In the genomic region with DNA sequence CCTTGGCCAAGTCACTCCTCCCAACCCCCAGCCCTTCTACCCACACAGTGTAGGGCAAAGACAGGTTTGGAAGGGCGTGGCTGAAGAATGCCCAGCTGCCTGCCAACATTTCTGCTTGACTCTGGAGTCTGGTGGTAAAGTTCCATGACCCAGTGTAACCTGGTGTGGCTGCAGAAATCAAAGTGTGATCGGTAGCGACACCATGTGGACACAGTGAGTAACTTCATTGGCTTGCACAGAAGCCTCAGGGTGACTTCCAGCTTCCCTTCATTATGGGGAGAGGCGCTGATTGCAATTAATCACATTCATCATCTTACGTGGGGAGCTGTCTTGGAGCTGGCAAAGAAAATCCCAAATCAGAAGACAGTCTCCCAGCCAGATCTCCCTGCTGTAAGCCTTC, we compare ENCODE assay signal across 8 mouse cellular contexts. TPM values are rescaled to one million over a fixed set of nuclear protein-coding genes. Genes with fewer than 3 reads are reported as not detected.
DNase-seq lines count a peak whose midpoint lies in the region; ATAC-seq lines count a peak whose summit lies in the region.

No protein-coding gene starts in this region.

- 12% methylated on average over 5 of the region's 5 CpGs for WGBS in midbrain, embryonic 11.5 days

- H3K4me2 ChIP-seq in midbrain, embryonic 11.5 days: no peak overlapping the region

- intact Hi-C loops in left cerebral cortex, postnatal 25 days (cut with DNase I): loop anchor here (2.0 kb wide), 1 partner anchor 129 kb away; no protein-coding TSS in a partner anchor

- no peaks in the 10 kb centered on the region for H3K36me3 ChIP-seq in midbrain, embryonic 11.5 days (ENCODE audit: control insufficient read depth, insufficient read depth, low read length)

- no peak overlapping the region for H3K4me3 ChIP-seq in midbrain, embryonic 11.5 days (ENCODE audit: low read depth, low read length)

- peak; percentile 83 to 95 for DNase-seq in adrenal gland, adult (ENCODE audit: inconsistent age in 2 of 2, low spot score in 1 of 2)
- peak; percentile 58 to 75 for DNase-seq in gastrocnemius, adult 8-10 months (ENCODE audit: low spot score in 2 of 2)
- DNase-seq in left cerebral cortex, postnatal 25 days (ENCODE audit: low spot score in 2 of 2): peak; percentile 79 to 82
- DNase-seq in midbrain, embryonic 11.5 days (ENCODE audit: low spot score, missing footprints): peak; percentile 95
- peak; percentile 70 for DNase-seq in right cerebral cortex, postnatal 4 days
- peak; percentile 59 to 75 for DNase-seq in urinary bladder, postnatal 4 days (ENCODE audit: low spot score in 2 of 2)

- H3K27me3 ChIP-seq in midbrain, embryonic 11.5 days (ENCODE audit: control insufficient read depth, insufficient read depth, low read length): no peaks in the 10 kb centered on the region

- ATAC-seq in common myeloid progenitor, adult 5-6 weeks (replicated peaks; ENCODE audit: low read depth, poor library complexity, severe bottlenecking): peak; percentile 99
- ATAC-seq in inflammation-experienced regulatory T-cells, adult 6 months: peak; percentile 80
- ATAC-seq in midbrain, embryonic 11.5 days (ENCODE audit: low FRiP score): peak; percentile 72; the same call in 1 of the 2 replicates

- H3K4me1 ChIP-seq in midbrain, embryonic 11.5 days (ENCODE audit: control insufficient read depth, insufficient read depth, low read length): peaks cover 3% of the 10 kb centered on the region

- H3K27ac ChIP-seq in midbrain, embryonic 11.5 days (ENCODE audit: low read depth, low read length): no peak overlapping the region

- no peaks in the 10 kb centered on the region for H3K9me3 ChIP-seq in midbrain, embryonic 11.5 days (ENCODE audit: control insufficient read depth, low read length)

- no peak overlapping the region for H3K9ac ChIP-seq in midbrain, embryonic 11.5 days (ENCODE audit: low read length)

RNA-seq across cellular contexts. Expression of gene Cipc, which starts 23.0 kb away (rescaled TPM):
- 23.8 and 33.9 TPM in 2 replicates for total RNA-seq in common myeloid progenitor, adult 5-6 weeks (2017)
- 10 to 100 TPM; 34.5 to 38.7 (median 37.1) TPM for total RNA-seq in gastrocnemius, adult 8-10 months (2022)
- 10 to 100 TPM; 20.2 to 29.2 (median 28.3) TPM for polyA plus RNA-seq in inflammation-experienced regulatory T-cells, adult 6 months (2017; shearing (Covaris generic))
- 10 to 100 TPM; 79.9 to 87.8 TPM for total RNA-seq in left cerebral cortex, postnatal 25 days (2021)
- polyA plus RNA-seq in midbrain, embryonic 11.5 days (2014; fragmentation: Nextera tagmentation; extraction: Ambion mirVana): 37.9 and 38.4 TPM in 2 replicates

RNA-seq across cellular contexts. Expression of gene Irf2bpl, which starts 39.2 kb away (rescaled TPM):
- 1.9 and 3.6 TPM in 2 replicates for total RNA-seq in common myeloid progenitor, adult 5-6 weeks (2017)
- 10 to 100 TPM; 21.3 to 27.0 (median 22.9) TPM for total RNA-seq in gastrocnemius, adult 8-10 months (2022)
- polyA plus RNA-seq in inflammation-experienced regulatory T-cells, adult 6 months (2017; shearing (Covaris generic)): 10 to 100 TPM in 1 of 3 experiments, 1 to 10 TPM in 2; 8.0 to 14.6 (median 9.4) TPM
- 10 to 100 TPM; 61.9 to 78.7 TPM for total RNA-seq in left cerebral cortex, postnatal 25 days (2021)
- 24.4 and 26.4 TPM in 2 replicates for polyA plus RNA-seq in midbrain, embryonic 11.5 days (2014; fragmentation: Nextera tagmentation; extraction: Ambion mirVana)
